Mouse (Mus musculus) cortical plate, adult 2 months (tissue): Measurements from ENCODE around the gene Traf3. TPM values are rescaled to one million over a fixed set of nuclear protein-coding genes. Genes with fewer than 3 reads are reported as not detected.
A peak's percentile ranks its signal among the peaks of the same experiment; 100 is the strongest.

Experiments
- H3K27ac ChIP-seq: fragments of 200-500 bp; 2 replicates; pipeline ENCODE4 v1.5.1; 2012; ENCODE audit warnings: low read length, control low read depth, inconsistent platforms; ENCODE audit not compliant: insufficient read depth
- H3K4me1 ChIP-seq: fragments of 200-500 bp; 2 replicates; pipeline ENCODE4 v1.6.1; 2011; ENCODE audit warnings: low read length; ENCODE audit not compliant: control insufficient read depth, insufficient read depth
- H3K4me3 ChIP-seq: fragments of 200-500 bp; 2 replicates; pipeline ENCODE4 v1.5.1; 2011; ENCODE audit warnings: mild to moderate bottlenecking, low read length, control low read depth; ENCODE audit not compliant: insufficient read depth
- CTCF ChIP-seq: fragments of 200-500 bp; IDR thresholded peaks from 2 replicates; pipeline ENCODE4 v1.5.1; 2011; ENCODE audit warnings: mild to moderate bottlenecking, control low read depth, low read length; ENCODE audit not compliant: insufficient read depth; ENCODE audit errors: extremely low read depth
- POLR2A ChIP-seq: fragments of 200-500 bp; IDR thresholded peaks from 2 replicates; pipeline ENCODE4 v1.6.1; 2011; ENCODE audit warnings: mild to moderate bottlenecking, low read length, control low read depth; ENCODE audit not compliant: insufficient read depth; ENCODE audit errors: extremely low read depth
- polyA plus RNA-seq: library from polyadenylated mRNA; depleted of rRNA; stranded (reverse); fragments of >200 nt; gene quantifications from 2 replicates; pipeline ENCODE4 v1.2.3, GENCODE M21; 2012; rRNA removed

Gene Traf3
- 31.4 and 31.6 TPM in 2 replicates for polyA plus RNA-seq

GRCm38 (mm10) chr12:111165831-111166591 is at the start of gene Traf3:
Gene Traf3 (plus strand): TSS chr12:111166370.
- TF ChIP-seq POLR2A (no peak), CTCF (no peak)
- Histone ChIP-seq H3K4me3 (peak within 1 kb of the TSS; percentile 70), H3K4me1 (peaks cover 11% of the 10 kb centered on the region), H3K27ac (peak within 1 kb of the TSS; percentile 85)

DNA sequence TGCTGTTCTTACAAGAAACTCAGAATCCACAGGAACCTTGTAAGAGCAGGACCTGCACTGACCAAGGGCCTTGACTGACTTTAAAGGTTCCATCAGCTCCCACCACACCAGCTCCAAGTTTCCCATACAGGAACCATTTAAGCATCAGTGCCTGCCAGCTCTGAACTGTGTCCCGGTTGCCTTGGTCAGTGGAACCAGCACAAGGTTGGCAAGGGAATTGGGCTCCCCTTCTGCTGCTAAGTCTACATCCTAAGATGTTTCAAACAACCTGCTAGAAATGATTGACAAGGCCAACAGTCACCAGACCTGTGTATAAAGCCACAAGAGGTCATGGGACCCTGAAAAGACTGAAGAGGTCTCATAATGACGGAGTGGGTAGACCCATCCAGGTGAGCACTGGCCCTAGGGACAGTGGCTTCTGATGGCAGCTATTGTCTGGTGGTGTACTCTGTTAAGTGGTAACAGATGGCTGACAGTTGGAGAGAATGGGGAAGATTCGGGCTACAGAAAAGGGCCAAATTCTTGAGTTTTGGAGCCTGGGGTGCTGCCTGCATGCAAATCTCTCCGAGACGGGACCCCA is 46.6 kb upstream of the Traf3 start:
- no peak overlapping the region for H3K4me3 ChIP-seq
- TF ChIP-seq CTCF, result no peak
- no peak for TF ChIP-seq POLR2A
- H3K27ac ChIP-seq, result no peak overlapping the region
- no peaks in the 10 kb centered on the region for H3K4me1 ChIP-seq

DNA sequence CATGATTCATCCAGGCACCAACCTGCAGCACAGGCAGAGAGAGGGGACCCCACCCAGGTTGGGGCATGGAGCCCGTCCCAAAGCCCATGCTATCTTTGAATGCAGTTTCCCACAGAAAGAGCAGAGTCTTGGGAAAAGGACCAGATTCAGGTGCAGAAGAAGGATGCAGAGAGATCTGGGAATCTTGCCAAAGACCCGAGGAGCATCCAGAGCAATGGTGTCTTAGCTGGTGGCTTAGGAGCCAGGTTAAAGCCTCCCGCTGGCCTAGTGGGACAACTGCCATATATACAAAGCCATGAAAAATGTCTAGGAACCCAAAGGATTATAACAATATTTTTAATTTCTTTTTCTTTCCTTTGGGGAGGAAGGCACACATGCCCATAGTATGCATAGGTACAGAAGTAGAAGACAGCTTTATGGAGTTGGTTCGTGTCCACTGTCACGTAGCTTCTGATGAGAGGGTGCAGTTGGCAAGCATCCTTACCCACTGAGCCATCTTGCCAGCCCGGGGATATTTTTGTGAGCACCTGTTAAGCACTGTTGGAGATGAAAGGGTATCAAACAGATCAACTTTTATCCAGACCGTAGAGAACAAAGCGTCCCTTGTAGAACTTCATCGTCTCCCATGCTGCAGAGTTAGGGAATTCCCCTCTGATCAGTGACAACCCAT is 45.1 kb upstream of the Traf3 start:
- H3K4me3 ChIP-seq, result no peak overlapping the region

DNA sequence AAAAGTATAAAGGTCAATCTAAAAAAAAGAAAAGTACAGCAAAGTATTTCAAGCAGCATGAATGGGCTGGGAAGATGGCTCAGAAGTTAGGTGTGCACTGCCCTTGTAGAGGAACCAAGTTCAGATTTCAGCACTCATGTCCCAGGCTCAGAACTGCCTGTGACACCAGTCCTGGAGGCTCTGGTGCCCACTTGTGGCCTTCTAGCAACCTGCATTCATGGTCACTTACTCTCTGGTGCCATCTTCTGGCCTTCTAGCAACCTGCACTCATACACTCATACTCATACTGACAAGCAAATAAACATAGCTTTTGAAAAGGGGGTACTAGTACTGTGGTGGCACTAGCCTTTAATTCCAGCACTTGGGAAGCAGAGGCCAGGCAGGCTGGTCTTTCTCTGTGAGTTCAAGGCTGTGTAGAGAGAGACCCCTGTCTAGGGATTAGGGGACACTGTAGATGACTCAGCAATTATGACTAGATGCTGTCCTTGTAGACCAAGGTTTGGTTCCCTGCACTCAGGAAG is 43.8 kb upstream of the Traf3 start:
- Histone ChIP-seq H3K4me3 (no peak overlapping the region), H3K27ac (no peak overlapping the region), H3K4me1 (no peaks in the 10 kb centered on the region)
- TF ChIP-seq POLR2A (no peak), CTCF (peak; percentile 31; the same call in 1 of the 2 replicates)

More for the DNA sequence above, 45.1 kb upstream of the Traf3 start:
- TF ChIP-seq POLR2A (no peak), CTCF (no peak)
- no peak overlapping the region for H3K27ac ChIP-seq
- H3K4me1 ChIP-seq, result no peaks in the 10 kb centered on the region

GRCm38 (mm10) chr12:111124601-111125260 is 41.4 kb upstream of the Traf3 start:
- no peak overlapping the region for H3K27ac ChIP-seq
- TF ChIP-seq CTCF (no peak), POLR2A (no peak)
- no peak overlapping the region for H3K4me3 ChIP-seq

DNA sequence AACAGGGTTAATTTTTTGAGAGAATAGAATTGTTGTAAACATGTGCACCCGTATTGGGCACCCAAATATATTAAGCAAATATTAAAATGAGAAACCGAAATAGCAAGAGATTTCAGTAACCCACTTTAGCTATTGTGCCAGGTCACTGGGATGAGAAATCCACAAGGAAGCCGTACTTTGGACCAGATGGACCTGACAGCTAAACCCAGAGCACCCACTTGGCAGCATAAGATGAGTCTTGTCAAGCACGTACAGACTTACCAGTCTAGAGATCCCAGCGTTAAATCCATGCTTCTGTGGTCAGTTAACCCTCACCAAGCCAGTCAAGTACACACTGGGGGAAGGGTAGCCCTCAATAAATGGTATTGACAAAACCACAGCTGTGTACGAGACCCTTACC is 40.5 kb upstream of the Traf3 start:
- Histone ChIP-seq H3K4me3 (no peak overlapping the region), H3K27ac (no peak overlapping the region), H3K4me1 (no peaks in the 10 kb centered on the region)
- no peak for TF ChIP-seq POLR2A
- no peak for TF ChIP-seq CTCF

More at GRCm38 (mm10) chr12:111124601-111125260, 41.4 kb upstream of the Traf3 start:
- no peaks in the 10 kb centered on the region for H3K4me1 ChIP-seq

DNA sequence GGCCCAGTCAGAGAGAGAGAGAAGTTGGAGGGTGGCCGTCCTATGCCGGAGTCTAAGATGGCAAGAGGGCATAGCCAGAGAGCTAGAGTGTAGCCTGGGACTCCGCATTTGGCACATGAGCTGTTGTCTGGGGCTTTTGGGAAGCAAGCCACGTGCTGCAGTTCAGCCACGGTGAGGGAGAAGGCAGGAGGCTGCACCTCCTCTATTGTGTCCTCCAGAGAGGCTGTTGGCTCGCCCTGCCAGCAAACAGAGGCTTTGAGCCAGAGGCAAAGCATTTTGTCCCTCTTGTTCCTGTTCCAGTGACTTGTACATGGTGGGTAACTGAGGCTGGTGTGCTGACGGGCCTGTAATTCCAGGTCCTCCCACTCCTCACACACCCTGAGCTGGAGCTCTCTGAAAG is 32.0 kb upstream of the Traf3 start:
- TF ChIP-seq CTCF, result no peak
- no peak for TF ChIP-seq POLR2A
- Histone ChIP-seq H3K4me3 (no peak overlapping the region), H3K27ac (no peak overlapping the region), H3K4me1 (no peaks in the 10 kb centered on the region)

DNA sequence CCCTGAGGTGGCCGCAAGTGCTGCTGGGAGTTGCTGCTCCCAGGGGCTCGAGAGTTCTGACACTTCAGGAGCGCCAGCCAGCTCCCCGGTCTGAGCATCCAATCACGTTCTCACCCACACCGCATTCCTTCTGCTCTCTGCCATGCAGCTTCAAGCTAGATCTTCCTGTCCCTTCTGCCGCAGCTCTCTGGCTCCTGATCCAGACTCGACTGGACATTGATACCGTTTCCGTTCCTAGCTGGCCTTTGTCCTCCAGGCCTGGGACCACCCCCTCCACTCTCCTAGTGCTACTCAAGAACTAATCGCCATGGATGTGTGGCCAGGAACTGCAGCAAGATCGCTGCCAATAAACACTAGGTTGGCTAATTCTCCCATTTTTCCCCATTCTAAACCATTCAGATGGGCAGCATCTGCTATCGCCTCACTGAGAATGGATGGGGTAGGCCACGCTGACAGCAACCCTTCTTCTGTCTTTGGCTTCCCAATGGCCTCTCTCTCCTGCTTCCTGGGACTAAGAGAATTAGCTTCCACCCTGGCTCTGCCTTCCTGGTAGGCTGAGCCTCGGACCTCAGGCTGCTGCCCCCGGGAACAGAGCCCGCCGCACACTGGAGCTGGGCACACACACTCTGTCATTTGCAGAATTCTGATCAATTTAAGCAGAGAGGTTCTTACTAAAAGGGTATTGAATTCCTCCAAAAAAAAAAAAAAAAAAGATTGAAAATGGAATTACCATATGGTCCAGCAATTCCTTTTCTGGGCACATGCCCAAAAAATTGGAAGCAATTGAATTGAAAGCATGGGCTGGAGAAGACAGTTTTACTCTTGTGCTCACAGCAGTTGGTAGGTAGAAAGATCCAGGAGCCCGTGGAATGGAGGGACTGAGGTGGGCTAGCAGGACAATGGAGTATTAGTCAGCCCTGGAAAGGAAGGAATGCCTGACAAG is 31.1 kb upstream of the Traf3 start:
- H3K27ac ChIP-seq, result no peak overlapping the region

More for the DNA sequence above, 31.1 kb upstream of the Traf3 start:
- Histone ChIP-seq H3K4me1 (no peaks in the 10 kb centered on the region), H3K4me3 (no peak overlapping the region)
- no peak for TF ChIP-seq POLR2A
- no peak for TF ChIP-seq CTCF
